Comparison of ENCODE assay signal across 25 mouse cellular contexts in the genomic region with DNA sequence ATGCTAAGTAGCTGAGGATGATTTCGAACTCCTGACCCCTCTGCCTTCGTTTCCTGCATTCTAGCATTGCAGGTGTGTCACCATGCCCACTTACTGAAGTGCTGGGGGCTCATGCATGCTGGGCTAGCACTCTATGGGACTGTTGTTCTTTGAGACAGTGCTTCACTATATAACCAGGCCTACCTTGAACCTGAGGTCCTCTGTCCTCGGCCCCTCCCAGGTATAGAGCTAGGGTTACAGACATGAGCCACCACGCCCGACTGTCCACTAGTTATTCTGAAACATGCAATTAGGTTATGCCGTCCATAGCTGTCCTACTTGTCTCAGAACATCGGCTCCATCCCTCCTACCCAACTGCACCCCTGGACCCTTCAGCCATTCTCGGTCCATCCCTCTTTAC. TPM values are rescaled to one million over a fixed set of nuclear protein-coding genes. Genes with fewer than 3 reads are reported as not detected.
DNase-seq lines count a peak whose midpoint lies in the region; ATAC-seq and TF ChIP-seq lines count a peak whose summit lies in the region.
"Had no signal": no experiment of that assay in that cellular context is flagged by ENCODE, and none has a peak within 500 bp of the region (broad histone marks: within the 10 kb centered on the region; RNA-seq: fewer than 3 reads in every experiment).

No protein-coding gene starts in this region.

- DNase-seq in heart, adult 2 months: no peak
- no peak for DNase-seq in heart, postnatal 4 days
- no peak for DNase-seq in layer of hippocampus, adult 2 months (ENCODE audit: low spot score in 2 of 2)
- no peak for DNase-seq in layer of hippocampus, adult 8-10 months (ENCODE audit: low spot score in 2 of 2)
- DNase-seq in limb, embryonic 10.5 days (ENCODE audit: low spot score): no peak
- DNase-seq: adrenal gland, postnatal 25 days; cerebellum, adult 8-10 months; cerebellum, postnatal 25 days; forebrain, postnatal 0 days; gastrocnemius, postnatal 10 days; layer of hippocampus, adult 9-11 months; liver; right cerebral cortex, postnatal 4 days had no signal

- TF ChIP-seq EP300 in heart, adult 2 months (IDR thresholded peaks at IDR 0.05; ENCODE audit: insufficient read depth, low read depth, low read length): no peak

- H3K27ac ChIP-seq in heart, adult 2 months: peak overlapping the region; percentile 98
- peak overlapping the region; percentile 99; the same call in 1 of the 2 replicates for H3K27ac ChIP-seq in layer of hippocampus, adult 2 months
- peak overlapping the region; percentile 74 for H3K27ac ChIP-seq in brown adipose tissue, adult 24 weeks (replicated peaks; ENCODE audit: low read depth, low read length)
- peak overlapping the region; percentile 46; the same call in 1 of the 2 replicates for H3K27ac ChIP-seq in limb, embryonic 10.5 days
- H3K27ac ChIP-seq: forebrain, embryonic 12.5 days; liver, embryonic 15.5 days; lung, embryonic 15.5 days; midbrain, embryonic 12.5 days had no signal

- H3K4me3 ChIP-seq in heart, adult 2 months: no peak overlapping the region
- no peak overlapping the region for H3K4me3 ChIP-seq in layer of hippocampus, adult 2 months
- no peak overlapping the region for H3K4me3 ChIP-seq in brown adipose tissue, adult 24 weeks (ENCODE audit: insufficient read depth, low read depth, low read length)
- no peak overlapping the region for H3K4me3 ChIP-seq in limb, embryonic 10.5 days
- H3K4me3 ChIP-seq: embryonic facial prominence, embryonic 10.5 days; embryonic facial prominence, embryonic 15.5 days; forebrain, embryonic 12.5 days; hindbrain, embryonic 12.5 days; liver, embryonic 15.5 days; lung, embryonic 15.5 days; megakaryocyte, embryonic 14.5 days; midbrain, embryonic 12.5 days; neural tube, embryonic 13.5 days had no signal

- 96% methylated on average over 8 of the region's 8 CpGs for WGBS in heart, adult 2 months
- WGBS in limb, embryonic 10.5 days: 89% methylated on average over 8 of the region's 8 CpGs

- intact Hi-C loops in heart, adult 2 months (cut with DNase I): no loop called here

- H3K4me1 ChIP-seq in heart, adult 2 months (ENCODE audit: control insufficient read depth, insufficient read depth, low read length): peaks cover 57% of the 10 kb centered on the region
- peaks cover 39% of the 10 kb centered on the region for H3K4me1 ChIP-seq in brown adipose tissue, adult 24 weeks (ENCODE audit: control insufficient read depth, insufficient read depth, insufficient read length, low read length)
- peaks cover 51% of the 10 kb centered on the region for H3K4me1 ChIP-seq in limb, embryonic 10.5 days

- H3K79me2 ChIP-seq in heart, adult 2 months (replicated peaks; ENCODE audit: control insufficient read depth, insufficient read depth, low read length): no peaks in the 10 kb centered on the region

- H3K36me3 ChIP-seq in heart, adult 2 months (ENCODE audit: control insufficient read depth, insufficient read depth, low read length): peaks cover 11% of the 10 kb centered on the region
- H3K36me3 ChIP-seq in limb, embryonic 10.5 days: no peaks in the 10 kb centered on the region
- H3K36me3 ChIP-seq: embryonic facial prominence, embryonic 10.5 days; embryonic facial prominence, embryonic 15.5 days; forebrain, embryonic 12.5 days; hindbrain, embryonic 12.5 days; liver, embryonic 15.5 days; lung, embryonic 15.5 days; midbrain, embryonic 12.5 days; neural tube, embryonic 13.5 days had no signal

- H3K9ac ChIP-seq in heart, adult 2 months (ENCODE audit: low read depth, low read length): no peak overlapping the region
- H3K9ac ChIP-seq: embryonic facial prominence, embryonic 15.5 days; forebrain, embryonic 12.5 days; forebrain, postnatal 0 days; hindbrain, embryonic 12.5 days; liver, embryonic 15.5 days; lung, embryonic 15.5 days; midbrain, embryonic 12.5 days; neural tube, embryonic 13.5 days had no signal

- ATAC-seq in megakaryocyte, adult 5-6 weeks (ENCODE audit: poor library complexity, severe bottlenecking): no peak
- ATAC-seq: CD4-positive, CD25-positive, alpha-beta regulatory T cell, adult 4 months; forebrain, postnatal 0 days had no signal

- H3K27me3 ChIP-seq in heart, adult 2 months (ENCODE audit: control insufficient read depth, insufficient read depth, low read length): no peaks in the 10 kb centered on the region
- no peaks in the 10 kb centered on the region for H3K27me3 ChIP-seq in limb, embryonic 10.5 days (ENCODE audit: low read depth, poor library complexity, severe bottlenecking)
- H3K27me3 ChIP-seq: embryonic facial prominence, embryonic 15.5 days; hindbrain, embryonic 12.5 days; lung, embryonic 15.5 days; megakaryocyte, embryonic 14.5 days; midbrain, embryonic 12.5 days; neural tube, embryonic 13.5 days had no signal

- TF ChIP-seq CTCF in heart, adult 2 months (IDR thresholded peaks at IDR 0.05): no peak
- TF ChIP-seq CTCF in layer of hippocampus, adult 2 months (conservative IDR thresholded peaks at IDR 0.05): no peak

- no peaks in the 10 kb centered on the region for H3K9me3 ChIP-seq in limb, embryonic 10.5 days (replicated peaks)
- H3K9me3 ChIP-seq: embryonic facial prominence, embryonic 15.5 days; forebrain, embryonic 12.5 days; hindbrain, embryonic 12.5 days; liver, embryonic 15.5 days; lung, embryonic 15.5 days; midbrain, embryonic 12.5 days; neural tube, embryonic 13.5 days had no signal

- no peak for TF ChIP-seq POLR2A in heart, adult 2 months (IDR thresholded peaks at IDR 0.05; ENCODE audit: insufficient read depth, low read depth, low read length)

RNA-seq across cellular contexts. Expression of gene Ddit4, which starts 20.2 kb away (rescaled TPM):
- total RNA-seq in heart, adult 2 months (2021): 100 to 1,000 TPM in 1 of 2 experiments, 10 to 100 TPM in 1; 70.7 to 219 TPM
- 48.0 and 55.5 TPM in 2 replicates for polyA plus RNA-seq in heart, adult 2 months (2012; rRNA removed)
- 10 to 100 TPM; 31.4 to 36.9 TPM for total RNA-seq in heart, postnatal 4 days (2021)
- total RNA-seq in layer of hippocampus, adult 2 months (2021): 10 to 100 TPM; 63.6 to 66.7 TPM
- total RNA-seq in layer of hippocampus, adult 8-10 months (2022): 10 to 100 TPM; 51.3 to 71.6 (median 61.4) TPM
- 6.1 and 17.7 TPM in 2 replicates for polyA plus RNA-seq in brown adipose tissue, adult 24 weeks (2012; ENCODE audit: insufficient read depth, insufficient read length, missing spikeins)
- 30.3 and 58.7 TPM in 2 replicates for polyA plus RNA-seq in limb, embryonic 10.5 days (2016; fragmentation: Nextera tagmentation; extraction: Ambion mirVana)
- total RNA-seq in megakaryocyte, adult 5-6 weeks (2015): 2.2 and 2.4 TPM in 2 replicates
- total RNA-seq in megakaryocyte, adult 5-6 weeks (2017): 0.94 and 1.2 TPM in 2 replicates

RNA-seq across cellular contexts. Expression of gene Ascc1, which starts 30.8 kb away (rescaled TPM):
- total RNA-seq in heart, adult 2 months (2021): 10 to 100 TPM; 20.5 to 24.1 TPM
- polyA plus RNA-seq in heart, adult 2 months (2012; rRNA removed): 22.5 and 36.6 TPM in 2 replicates
- total RNA-seq in heart, postnatal 4 days (2021): 10 to 100 TPM; 20.2 to 22.0 TPM
- total RNA-seq in layer of hippocampus, adult 2 months (2021): 10 to 100 TPM; 15.3 to 17.2 TPM
- 10 to 100 TPM; 17.0 to 19.1 (median 17.7) TPM for total RNA-seq in layer of hippocampus, adult 8-10 months (2022)
- polyA plus RNA-seq in brown adipose tissue, adult 24 weeks (2012; ENCODE audit: insufficient read depth, insufficient read length, missing spikeins): 19.2 and 20.6 TPM in 2 replicates
- 32.1 and 36.5 TPM in 2 replicates for polyA plus RNA-seq in limb, embryonic 10.5 days (2016; fragmentation: Nextera tagmentation; extraction: Ambion mirVana)
- 25.7 and 29.9 TPM in 2 replicates for total RNA-seq in megakaryocyte, adult 5-6 weeks (2015)
- 24.3 and 27.0 TPM in 2 replicates for total RNA-seq in megakaryocyte, adult 5-6 weeks (2017)

RNA-seq across cellular contexts. Expression of gene Anapc16, which starts 31.1 kb away (rescaled TPM):
- 10 to 100 TPM; 58.6 to 70.1 TPM for total RNA-seq in heart, adult 2 months (2021)
- 90.3 and 103 TPM in 2 replicates for polyA plus RNA-seq in heart, adult 2 months (2012; rRNA removed)
- total RNA-seq in heart, postnatal 4 days (2021): 10 to 100 TPM; 70.5 to 73.5 TPM
- 10 to 100 TPM; 64.8 to 71.4 TPM for total RNA-seq in layer of hippocampus, adult 2 months (2021)
- 10 to 100 TPM; 66.2 to 69.6 (median 67.9) TPM for total RNA-seq in layer of hippocampus, adult 8-10 months (2022)
- 59.1 and 60.8 TPM in 2 replicates for polyA plus RNA-seq in brown adipose tissue, adult 24 weeks (2012; ENCODE audit: insufficient read depth, insufficient read length, missing spikeins)
- polyA plus RNA-seq in limb, embryonic 10.5 days (2016; fragmentation: Nextera tagmentation; extraction: Ambion mirVana): 103 and 111 TPM in 2 replicates
- 45.9 and 57.2 TPM in 2 replicates for total RNA-seq in megakaryocyte, adult 5-6 weeks (2015)
- total RNA-seq in megakaryocyte, adult 5-6 weeks (2017): 35.2 and 39.4 TPM in 2 replicates

Comparison
In these comparisons a context has a peak if more than half of its experiments do, and no peak if none do; other contexts are left out.
1. H3K27ac ChIP-seq: peak in every context shown above with its lines; median percentile 99 in layer of hippocampus, adult 2 months; 98 in heart, adult 2 months; 74 in brown adipose tissue, adult 24 weeks; 46 in limb, embryonic 10.5 days.
2. RNA of gene Ddit4, which starts 20.2 kb away (total RNA-seq): 70.7 to 219 TPM in heart, adult 2 months, 63.6 to 66.7 TPM in layer of hippocampus, adult 2 months, 51.3 to 71.6 TPM in layer of hippocampus, adult 8-10 months and 31.4 to 36.9 TPM in heart, postnatal 4 days; 0.94 to 2.4 TPM in megakaryocyte, adult 5-6 weeks; every median in the first group is over 4 times any median in the second.